Mouse (Mus musculus): ENCODE measurements around the gene Ndrg4. TPM values are rescaled to one million over a fixed set of nuclear protein-coding genes. Genes with fewer than 3 reads are reported as not detected.

Ndrg4 gene
- polyA plus RNA-seq, 1 experiment from 2014 or later, result 14.4 TPM

GRCm38 (mm10) chr8:95748028-95748427 is 71.2 kb downstream of the Ndrg4 start:
- Histone ChIP-seq H3K4me3 (ENCODE audit: low read length) (no peak overlapping the region), H3K9me3 (ENCODE audit: control insufficient read depth, low read length) (no peaks in the 10 kb centered on the region), H3K27ac (ENCODE audit: low read length) (no peak overlapping the region), H3K4me1 (ENCODE audit: control insufficient read depth, insufficient read depth, low read length) (no peaks in the 10 kb centered on the region), H3K4me2 (ENCODE audit: low read depth, low read length) (no peak overlapping the region), H3K36me3 (ENCODE audit: control insufficient read depth, insufficient read depth, low read length) (peaks cover 9% of the 10 kb centered on the region), H3K9ac (ENCODE audit: low read depth, low read length) (no peak overlapping the region), H3K27me3 (replicated peaks; ENCODE audit: control insufficient read depth, insufficient read depth, low read length) (no peaks in the 10 kb centered on the region)
- 88% methylated on average over 4 of the region's 4 CpGs for WGBS
- ATAC-seq, result no peak

DNA sequence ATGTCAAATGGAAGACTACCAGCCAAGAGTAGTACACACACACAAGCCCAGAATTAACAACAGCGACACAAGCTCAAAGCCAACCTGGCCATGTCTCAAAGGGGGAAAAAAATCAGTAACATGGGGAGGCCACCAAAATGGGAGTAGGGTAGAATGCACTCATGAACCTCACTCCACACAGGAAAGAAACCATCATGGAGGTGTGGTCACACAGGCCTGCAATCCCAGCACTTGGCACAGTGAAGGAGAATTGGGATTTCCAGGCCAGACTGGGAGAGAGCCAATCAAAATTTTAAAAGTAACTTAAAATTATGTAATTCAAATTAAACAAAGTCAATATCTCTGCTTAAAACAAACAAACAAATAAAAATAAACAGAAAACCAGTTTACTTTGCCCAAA is 75.1 kb downstream of the Ndrg4 start:
- H3K9me3 ChIP-seq (ENCODE audit: control insufficient read depth, low read length), result no peaks in the 10 kb centered on the region
- no peak overlapping the region for H3K27ac ChIP-seq (ENCODE audit: low read length)
- 95% methylated on average over 1 of the region's 1 CpGs for WGBS
- H3K27me3 ChIP-seq (replicated peaks; ENCODE audit: control insufficient read depth, insufficient read depth, low read length), result no peaks in the 10 kb centered on the region
- H3K36me3 ChIP-seq (ENCODE audit: control insufficient read depth, insufficient read depth, low read length), result peaks cover 16% of the 10 kb centered on the region
- no peak overlapping the region for H3K4me2 ChIP-seq (ENCODE audit: low read depth, low read length)
- no peak for ATAC-seq
- H3K4me1 ChIP-seq (ENCODE audit: control insufficient read depth, insufficient read depth, low read length), result no peaks in the 10 kb centered on the region
- H3K9ac ChIP-seq (ENCODE audit: low read depth, low read length), result no peak overlapping the region
- no peak overlapping the region for H3K4me3 ChIP-seq (ENCODE audit: low read length)

DNA sequence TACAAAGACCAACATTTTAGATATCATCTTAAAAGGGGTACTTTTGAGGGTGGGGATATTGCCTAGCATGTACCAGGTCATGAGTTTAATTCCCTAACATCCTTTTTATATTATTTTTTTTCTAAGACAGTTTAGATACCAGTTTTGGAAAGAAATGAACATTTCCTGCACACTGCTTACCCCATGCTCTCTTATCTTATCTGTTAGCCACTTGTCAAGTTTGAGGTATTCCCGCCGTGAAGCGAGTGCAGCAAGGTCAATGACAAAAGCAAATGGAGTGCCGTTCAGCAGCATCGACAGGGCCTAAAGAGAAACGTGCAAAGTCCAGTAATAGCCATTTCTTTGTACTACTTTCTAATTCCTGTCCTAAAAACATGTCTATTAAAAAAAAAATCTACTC is 83.5 kb downstream of the Ndrg4 start:
- no peak overlapping the region for H3K4me2 ChIP-seq (ENCODE audit: low read depth, low read length)
- no peaks in the 10 kb centered on the region for H3K4me1 ChIP-seq (ENCODE audit: control insufficient read depth, insufficient read depth, low read length)
- H3K27me3 ChIP-seq (replicated peaks; ENCODE audit: control insufficient read depth, insufficient read depth, low read length), result no peaks in the 10 kb centered on the region
- H3K4me3 ChIP-seq (ENCODE audit: low read length), result no peak overlapping the region
- H3K9ac ChIP-seq (ENCODE audit: low read depth, low read length), result no peak overlapping the region
- no peaks in the 10 kb centered on the region for H3K9me3 ChIP-seq (ENCODE audit: control insufficient read depth, low read length)
- WGBS, result 55% methylated on average over 6 of the region's 6 CpGs
- no peak for ATAC-seq
- peaks cover 19% of the 10 kb centered on the region for H3K36me3 ChIP-seq (ENCODE audit: control insufficient read depth, insufficient read depth, low read length)
- no peak overlapping the region for H3K27ac ChIP-seq (ENCODE audit: low read length)

DNA sequence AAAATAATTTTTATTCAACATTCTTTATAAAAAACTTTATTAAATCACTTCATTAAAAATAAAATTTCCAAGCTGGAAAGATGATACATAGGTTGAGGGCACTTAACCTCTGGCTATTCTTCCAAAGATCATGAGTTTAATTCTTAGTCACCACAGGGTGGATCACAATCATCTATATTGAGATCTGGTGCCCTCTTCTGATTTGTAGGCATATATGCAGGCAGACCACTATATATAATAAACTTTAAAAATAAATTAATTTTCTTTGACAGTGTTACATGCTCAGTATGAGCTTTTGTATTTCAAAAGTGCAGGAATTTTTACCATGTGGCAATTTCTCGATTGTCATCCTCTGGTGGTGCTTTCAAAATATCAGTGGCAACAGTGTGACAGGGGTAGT is 87.4 kb downstream of the Ndrg4 start:
- 93% methylated on average over 1 of the region's 1 CpGs for WGBS

More for the DNA sequence above, 87.4 kb downstream of the Ndrg4 start:
- no peaks in the 10 kb centered on the region for H3K27me3 ChIP-seq (replicated peaks; ENCODE audit: control insufficient read depth, insufficient read depth, low read length)
- H3K4me2 ChIP-seq (ENCODE audit: low read depth, low read length), result no peak overlapping the region
- H3K4me3 ChIP-seq (ENCODE audit: low read length), result no peak overlapping the region
- H3K9ac ChIP-seq (ENCODE audit: low read depth, low read length), result no peak overlapping the region
- H3K9me3 ChIP-seq (ENCODE audit: control insufficient read depth, low read length), result no peaks in the 10 kb centered on the region
- H3K4me1 ChIP-seq (ENCODE audit: control insufficient read depth, insufficient read depth, low read length), result no peaks in the 10 kb centered on the region
- no peak overlapping the region for H3K27ac ChIP-seq (ENCODE audit: low read length)
- no peak for ATAC-seq
- H3K36me3 ChIP-seq (ENCODE audit: control insufficient read depth, insufficient read depth, low read length), result peaks cover 13% of the 10 kb centered on the region; the same call in 1 of the 2 replicates

Small RNAs within 50 kb of the gene (microRNA-seq; reads per million reads assigned to microRNA genes)
- 0.91 reads per million for gene Mir7073

Other genes with a start within 250 kb of the Ndrg4 start
- gene Cfap20, start 242.1 kb upstream of the Ndrg4 start, polyA plus RNA-seq (2015; fragmentation: Nextera tagmentation; extraction: Ambion mirVana), result 100 and 113 TPM in 2 replicates
- gene Csnk2a2, start 186.9 kb upstream of the Ndrg4 start, polyA plus RNA-seq (2015; fragmentation: Nextera tagmentation; extraction: Ambion mirVana), result 5.1 and 5.5 TPM in 2 replicates
- gene Ccdc113, start 142.9 kb upstream of the Ndrg4 start, polyA plus RNA-seq (2015; fragmentation: Nextera tagmentation; extraction: Ambion mirVana), result 0.13 TPM in 1 of 2 replicates, not detected in the other
- not detected in 2 replicates for gene Prss54, start 100.6 kb upstream of the Ndrg4 start, polyA plus RNA-seq (2015; fragmentation: Nextera tagmentation; extraction: Ambion mirVana)
- 9.2 and 11.9 TPM in 2 replicates for gene Gins3, start 43.5 kb upstream of the Ndrg4 start, polyA plus RNA-seq (2015; fragmentation: Nextera tagmentation; extraction: Ambion mirVana)
- 16.1 and 18.4 TPM in 2 replicates for gene Setd6, start 38.9 kb downstream of the Ndrg4 start, polyA plus RNA-seq (2015; fragmentation: Nextera tagmentation; extraction: Ambion mirVana)
- 44.4 and 46.7 TPM in 2 replicates for gene Cnot1, start 130.5 kb downstream of the Ndrg4 start, polyA plus RNA-seq (2015; fragmentation: Nextera tagmentation; extraction: Ambion mirVana)
- 309 and 333 TPM in 2 replicates for gene Sap18b, start 148.4 kb downstream of the Ndrg4 start, polyA plus RNA-seq (2015; fragmentation: Nextera tagmentation; extraction: Ambion mirVana)
- 28.1 and 36.3 TPM in 2 replicates for gene Slc38a7, start 176.6 kb downstream of the Ndrg4 start, polyA plus RNA-seq (2015; fragmentation: Nextera tagmentation; extraction: Ambion mirVana)
- 281 and 283 TPM in 2 replicates for gene Got2, start 211.6 kb downstream of the Ndrg4 start, polyA plus RNA-seq (2015; fragmentation: Nextera tagmentation; extraction: Ambion mirVana)